Comparison of ENCODE assay signal across 36 mouse cellular contexts in genomic region chr2:148893107-148893506, GRCm38 (mm10). TPM values are rescaled to one million over a fixed set of nuclear protein-coding genes. Genes with fewer than 3 reads are reported as not detected.
"Had no signal": no experiment of that assay in that cellular context is flagged by ENCODE, and none has a peak within 500 bp of the region (broad histone marks: within the 10 kb centered on the region; RNA-seq: fewer than 3 reads in every experiment).

No protein-coding gene starts in this region.

- H3K4me1 ChIP-seq: embryonic facial prominence, embryonic 12.5 days; embryonic facial prominence, embryonic 13.5 days; embryonic facial prominence, embryonic 15.5 days had no signal

- H3K4me2 ChIP-seq: embryonic facial prominence, embryonic 12.5 days; embryonic facial prominence, embryonic 13.5 days; embryonic facial prominence, embryonic 15.5 days; forebrain, embryonic 12.5 days; forebrain, embryonic 13.5 days; forebrain, embryonic 15.5 days had no signal

- H3K27ac ChIP-seq: embryonic facial prominence, embryonic 10.5 days; embryonic facial prominence, embryonic 12.5 days; embryonic facial prominence, embryonic 13.5 days; embryonic facial prominence, embryonic 15.5 days; forebrain, embryonic 10.5 days; forebrain, embryonic 12.5 days; forebrain, embryonic 13.5 days; forebrain, embryonic 15.5 days; gastrocnemius, adult 2 months; heart, adult 2 months had no signal

- H3K36me3 ChIP-seq: embryonic facial prominence, embryonic 10.5 days; embryonic facial prominence, embryonic 12.5 days; embryonic facial prominence, embryonic 13.5 days; embryonic facial prominence, embryonic 15.5 days; forebrain, embryonic 10.5 days; forebrain, embryonic 12.5 days; forebrain, embryonic 15.5 days had no signal

- H3K4me3 ChIP-seq: embryonic facial prominence, embryonic 10.5 days; embryonic facial prominence, embryonic 12.5 days; embryonic facial prominence, embryonic 13.5 days; embryonic facial prominence, embryonic 15.5 days; erythroblast, embryonic 14.5 days; forebrain, embryonic 10.5 days; forebrain, embryonic 12.5 days; forebrain, embryonic 13.5 days; forebrain, embryonic 15.5 days; gastrocnemius, adult 2 months; heart, adult 2 months had no signal

- H3K9ac ChIP-seq: embryonic facial prominence, embryonic 12.5 days; embryonic facial prominence, embryonic 13.5 days; embryonic facial prominence, embryonic 15.5 days; forebrain, embryonic 12.5 days; forebrain, embryonic 13.5 days; forebrain, embryonic 15.5 days; forebrain, postnatal 0 days had no signal

- H3K27me3 ChIP-seq: embryonic facial prominence, embryonic 12.5 days; embryonic facial prominence, embryonic 13.5 days; embryonic facial prominence, embryonic 15.5 days; forebrain, embryonic 12.5 days; forebrain, embryonic 13.5 days; forebrain, embryonic 15.5 days had no signal

- H3K9me3 ChIP-seq: embryonic facial prominence, embryonic 10.5 days; embryonic facial prominence, embryonic 12.5 days; embryonic facial prominence, embryonic 13.5 days; embryonic facial prominence, embryonic 15.5 days; forebrain, embryonic 10.5 days; forebrain, embryonic 12.5 days; forebrain, embryonic 13.5 days; forebrain, embryonic 15.5 days had no signal

- DNase-seq: cerebellum, adult 9-10 months; cerebellum, adult 9-11 months; cerebellum, postnatal 10 days; cerebellum, postnatal 14 days; cerebellum, postnatal 25 days; cerebellum, postnatal 36 days; embryo, embryonic 11 days; forebrain, postnatal 0 days; gastrocnemius, adult 2 months; gastrocnemius, postnatal 10 days; gastrocnemius, postnatal 14 days; gastrocnemius, postnatal 25 days; gastrocnemius, postnatal 36 days; heart, adult 18-20 months; heart, adult 2 months had no signal

RNA-seq across cellular contexts. Expression of gene 9230104L09Rik, which starts 28.3 kb away (rescaled TPM):
- total RNA-seq: common myeloid progenitor, adult 5-6 weeks; gastrocnemius, postnatal 4 days; granulocyte monocyte progenitor cell, adult 5-6 weeks had no signal
- polyA plus RNA-seq: cortical plate, adult 2 months; embryonic facial prominence, embryonic 10.5 days; embryonic facial prominence, embryonic 11.5 days; embryonic facial prominence, embryonic 12.5 days; embryonic facial prominence, embryonic 13.5 days; embryonic facial prominence, embryonic 14.5 days; embryonic facial prominence, embryonic 15.5 days; erythroblast, embryonic 14.5 days; forebrain, embryonic 10.5 days; forebrain, embryonic 11.5 days; forebrain, embryonic 12.5 days; forebrain, embryonic 13.5 days; forebrain, embryonic 14.5 days; forebrain, embryonic 15.5 days; forebrain, embryonic 16.5 days; forebrain, postnatal 0 days; frontal cortex, adult 2 months had no signal

RNA-seq across cellular contexts. Expression of gene Cst9, which starts 58.2 kb away (rescaled TPM):
- total RNA-seq: common myeloid progenitor, adult 5-6 weeks; forebrain, postnatal 0 days; gastrocnemius, adult 18-20 months; gastrocnemius, adult 2 months; gastrocnemius, adult 8-10 months; gastrocnemius, postnatal 10 days; gastrocnemius, postnatal 14 days; gastrocnemius, postnatal 25 days; gastrocnemius, postnatal 36 days; gastrocnemius, postnatal 4 days; granulocyte monocyte progenitor cell, adult 5-6 weeks; heart, adult 2 months had no signal
- polyA plus RNA-seq: cortical plate, adult 2 months; embryonic facial prominence, embryonic 10.5 days; embryonic facial prominence, embryonic 11.5 days; embryonic facial prominence, embryonic 12.5 days; embryonic facial prominence, embryonic 13.5 days; embryonic facial prominence, embryonic 14.5 days; embryonic facial prominence, embryonic 15.5 days; erythroblast, embryonic 14.5 days; forebrain, embryonic 10.5 days; forebrain, embryonic 11.5 days; forebrain, embryonic 12.5 days; forebrain, embryonic 13.5 days; forebrain, embryonic 14.5 days; forebrain, embryonic 15.5 days; forebrain, embryonic 16.5 days; forebrain, postnatal 0 days; frontal cortex, adult 2 months had no signal
